Mouse (Mus musculus) olfactory bulb, adult 2 months (tissue): ENCODE data around the gene Gm10563. TPM values are rescaled to one million over a fixed set of nuclear protein-coding genes. Genes with fewer than 3 reads are reported as not detected.

Source experiments
- H3K27ac ChIP-seq: fragments of 200-500 bp; 2 replicates; pipeline ENCODE4 v1.5.1; 2012; ENCODE audit warnings: low read depth, low read length; ENCODE audit not compliant: insufficient read depth
- H3K4me1 ChIP-seq: fragments of 200-500 bp; 2 replicates; pipeline ENCODE4 v1.6.1; 2012; ENCODE audit warnings: low read length; ENCODE audit not compliant: control insufficient read depth, insufficient read depth
- H3K4me3 ChIP-seq: fragments of 200-500 bp; 2 replicates; pipeline ENCODE4 v1.5.1; 2012; ENCODE audit warnings: mild to moderate bottlenecking, low read depth, low read length, moderate library complexity; ENCODE audit not compliant: insufficient read depth
- CTCF ChIP-seq: fragments of 200-500 bp; IDR thresholded peaks from 2 replicates; pipeline ENCODE4 v1.5.1; 2012; ENCODE audit warnings: low read depth, mild to moderate bottlenecking, low read length, moderate library complexity; ENCODE audit not compliant: insufficient read depth
- POLR2A ChIP-seq: fragments of 200-500 bp; IDR thresholded peaks from 2 replicates; pipeline ENCODE4 v1.6.1; 2012; ENCODE audit warnings: mild to moderate bottlenecking, low read depth, low read length, moderate library complexity; ENCODE audit not compliant: insufficient read depth
- WGBS: fragments of 180-500 bp; shearing (Covaris S2); methylation state at CpG from one replicate; pipeline ENCODE4 v1.1.7; 2018; 5-methylcytosine and 5-hydroxymethylcytosine counted together
- polyA plus RNA-seq: library from polyadenylated mRNA; stranded (reverse); fragments of >200 nt; gene quantifications from 2 replicates; pipeline ENCODE4 v1.2.4, GENCODE M21; 2012; ENCODE audit warnings: low replicate concordance; ENCODE audit not compliant: missing spikeins, insufficient read depth, insufficient read length

Gene Gm10563
- polyA plus RNA-seq, 1 experiment, result not detected

DNA sequence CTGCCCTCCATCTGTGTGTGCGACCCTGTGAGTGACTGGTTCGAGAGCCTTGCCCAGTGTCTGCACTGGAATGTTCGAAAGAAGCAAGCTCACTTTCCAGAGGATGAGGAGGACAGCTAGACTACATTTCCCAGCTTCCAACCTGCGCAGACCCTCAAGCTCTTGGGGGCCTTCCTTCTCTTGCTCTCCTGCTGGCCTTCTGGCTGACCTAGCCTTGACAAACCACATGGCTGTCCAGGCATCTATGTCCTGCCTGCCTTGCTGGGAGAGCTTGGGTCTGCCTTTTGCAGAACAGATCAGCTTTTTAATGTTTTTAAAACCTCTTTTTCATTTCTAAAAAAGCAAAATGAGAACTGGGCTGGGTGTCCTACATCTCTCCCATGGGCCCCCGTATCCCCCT, 55.9 kb downstream of the Gm10563 start:
- TF ChIP-seq CTCF (no peak), POLR2A (no peak)
- H3K4me3 ChIP-seq, result no peak overlapping the region
- WGBS, result 86% methylated on average over 5 of the region's 5 CpGs
- no peaks in the 10 kb centered on the region for H3K4me1 ChIP-seq
- no peak overlapping the region for H3K27ac ChIP-seq

DNA sequence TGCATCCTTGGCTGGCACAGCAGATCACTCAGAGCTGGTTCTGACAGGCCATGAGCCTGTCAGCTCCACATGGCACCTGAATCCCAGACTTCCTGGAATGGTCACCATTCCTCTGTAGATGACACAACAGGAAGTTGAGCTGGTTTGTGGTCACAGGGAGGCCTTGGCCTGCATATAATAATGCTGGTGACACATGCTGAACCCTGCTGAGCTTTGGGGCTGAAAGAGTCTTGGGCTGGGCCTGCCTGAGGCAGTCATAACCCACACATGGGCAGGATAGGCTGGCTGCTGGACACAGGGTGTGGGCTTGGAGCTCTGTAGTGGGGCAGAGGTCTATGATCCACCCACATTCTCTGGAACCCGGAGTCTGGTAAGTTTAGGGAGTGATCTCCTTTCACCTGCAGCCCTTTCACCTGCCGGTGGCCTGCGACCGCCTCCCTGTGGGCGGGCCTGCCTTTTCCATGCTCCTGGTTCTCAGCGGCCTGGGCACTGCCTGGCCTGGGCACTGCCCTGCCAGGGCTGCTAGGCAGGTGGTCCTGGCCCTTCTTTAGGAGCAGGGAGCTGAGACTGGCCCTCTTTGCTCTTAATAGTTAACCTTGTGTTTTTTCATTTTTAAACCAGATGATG, 62.8 kb downstream of the Gm10563 start:
- TF ChIP-seq POLR2A (no peak), CTCF (no peak)
- 88% methylated on average over 6 of the region's 6 CpGs for WGBS
- H3K4me3 ChIP-seq, result no peak overlapping the region
- no peaks in the 10 kb centered on the region for H3K4me1 ChIP-seq
- no peak overlapping the region for H3K27ac ChIP-seq

DNA sequence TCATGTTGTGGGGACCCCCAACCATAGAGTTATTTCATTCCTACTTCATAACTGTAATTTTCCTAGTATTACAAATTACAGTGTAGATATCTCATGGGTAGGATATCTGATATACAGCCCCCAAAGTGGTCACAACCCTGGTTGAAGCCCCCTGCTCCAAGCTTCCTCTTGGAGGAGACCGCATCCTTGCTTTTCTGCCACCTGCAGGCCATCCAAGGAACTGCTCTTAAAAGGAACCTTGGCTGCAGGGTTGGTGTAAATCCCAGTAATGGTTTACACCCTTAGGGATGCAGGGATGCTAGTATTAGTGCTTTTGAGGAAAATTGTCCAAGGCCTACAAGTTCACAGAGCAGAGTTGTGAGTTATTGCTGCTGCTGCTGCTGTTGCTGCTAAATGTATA, 64.8 kb downstream of the Gm10563 start:
- Histone ChIP-seq H3K4me3 (no peak overlapping the region), H3K4me1 (no peaks in the 10 kb centered on the region), H3K27ac (no peak overlapping the region)
- TF ChIP-seq CTCF (peak; percentile 70), POLR2A (no peak)
- WGBS, result 9% methylated on average over 1 of the region's 1 CpGs

DNA sequence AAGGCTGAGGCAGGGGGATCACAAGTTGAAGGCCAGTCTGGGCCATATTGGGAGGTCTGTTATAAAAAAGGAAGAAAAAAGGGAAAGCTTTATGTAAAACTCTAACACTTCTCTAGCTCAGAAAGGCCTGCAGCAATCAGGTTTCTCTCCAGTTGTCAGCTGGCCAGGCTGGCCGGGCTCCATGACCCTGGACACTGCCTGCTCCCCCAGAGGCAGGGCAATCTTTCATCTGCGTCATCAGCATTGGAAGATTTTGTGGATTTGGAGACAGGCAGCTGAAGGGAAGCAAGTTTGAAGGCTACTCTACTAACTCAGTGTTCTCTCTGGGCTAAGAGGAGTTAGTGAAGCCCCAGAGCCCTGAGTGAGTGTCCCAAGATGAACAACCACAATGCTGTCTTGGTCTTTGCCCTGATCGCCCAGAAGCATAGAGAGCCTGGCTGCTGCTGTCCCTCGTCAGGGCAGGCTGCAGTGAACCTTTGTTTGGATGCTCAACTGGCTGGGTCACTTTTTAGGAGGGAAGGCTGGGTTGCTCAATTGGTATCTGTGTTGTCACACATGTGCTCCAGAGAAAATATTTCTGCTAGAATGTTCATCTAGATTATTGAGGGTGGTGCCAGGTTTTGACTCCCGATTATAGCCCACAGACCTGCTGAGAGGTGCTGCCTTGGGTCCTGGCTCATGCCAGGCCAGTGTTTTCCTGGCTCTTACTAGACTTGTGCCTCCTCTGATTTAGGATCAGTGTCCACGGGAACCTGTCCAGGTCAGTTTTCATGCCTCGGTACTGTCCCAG, 66.7 kb downstream of the Gm10563 start:
- H3K27ac ChIP-seq, result no peak overlapping the region
- no peak overlapping the region for H3K4me3 ChIP-seq
- no peak for TF ChIP-seq CTCF
- no peak for TF ChIP-seq POLR2A
- H3K4me1 ChIP-seq, result no peaks in the 10 kb centered on the region
- 79% methylated on average over 7 of the region's 7 CpGs for WGBS

DNA sequence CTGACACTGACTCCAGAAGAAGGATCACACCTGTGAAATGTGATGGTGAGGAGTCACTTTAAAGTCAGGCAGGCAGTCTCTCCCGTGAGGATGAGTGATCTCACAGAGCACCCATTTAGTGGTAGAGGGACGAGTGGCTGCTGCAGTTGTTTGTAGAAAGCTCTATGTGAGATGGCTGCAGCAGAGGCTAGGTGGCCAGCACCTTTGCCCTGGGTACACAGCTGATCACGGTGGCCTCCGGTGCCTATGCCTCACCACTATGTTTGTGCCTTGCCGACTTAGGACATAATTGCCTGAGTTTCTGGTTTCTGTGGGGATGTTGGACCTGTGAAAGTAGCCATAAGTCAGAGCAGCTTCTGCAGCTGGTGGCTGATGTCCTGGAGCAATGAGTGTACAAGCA, 67.5 kb downstream of the Gm10563 start:
- 87% methylated on average over 5 of the region's 5 CpGs for WGBS
- Histone ChIP-seq H3K4me1 (0 out of 2 replicates have a peak, but pooled peaks cover 2% of the 10 kb centered on the region), H3K27ac (no peak overlapping the region), H3K4me3 (no peak overlapping the region)
- TF ChIP-seq POLR2A (no peak), CTCF (no peak)

DNA sequence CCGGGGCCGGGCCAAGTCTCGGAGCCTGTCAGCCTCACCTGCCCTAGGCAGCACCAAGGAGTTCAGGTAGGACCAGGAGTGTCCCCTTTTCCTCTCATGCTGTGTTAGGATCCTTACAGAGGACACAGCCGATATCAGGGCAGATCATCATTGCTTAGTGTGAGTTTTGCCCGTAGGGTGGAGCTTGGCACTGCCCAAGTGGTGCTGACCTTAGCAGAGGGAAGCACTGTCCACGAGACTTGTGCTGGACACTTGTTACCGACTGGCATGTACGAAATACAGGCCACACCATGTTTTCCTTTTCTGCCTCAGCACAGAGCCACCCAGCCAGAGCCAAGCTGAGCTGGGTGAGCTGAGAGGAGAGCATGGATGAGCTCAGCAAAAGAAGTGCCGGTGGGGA, 68.1 kb downstream of the Gm10563 start:
- WGBS, result 89% methylated on average over 9 of the region's 9 CpGs
- 0 out of 2 replicates have a peak, but pooled peaks cover 2% of the 10 kb centered on the region for H3K4me1 ChIP-seq

DNA sequence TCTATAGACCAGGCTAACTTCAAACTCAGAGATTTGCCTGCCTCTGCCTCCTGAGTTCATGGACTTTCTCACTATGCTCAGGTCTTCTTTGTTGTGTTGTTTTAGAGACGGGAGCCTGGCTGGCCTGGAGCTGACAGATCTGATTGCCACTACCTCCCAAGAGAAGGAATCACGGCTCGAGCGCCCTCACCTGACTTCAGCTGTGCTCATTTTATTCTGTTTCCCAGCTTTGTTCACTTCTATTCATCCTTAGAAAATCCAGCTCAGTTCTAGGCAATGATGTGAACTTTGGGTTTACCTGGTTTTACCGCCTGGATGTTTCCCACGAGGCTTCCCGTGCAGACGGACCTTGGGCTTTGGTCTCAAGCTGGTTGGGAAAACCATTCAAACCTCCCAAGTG, 69.7 kb downstream of the Gm10563 start:
- TF ChIP-seq CTCF, result no peak
- TF ChIP-seq POLR2A, result no peak
- Histone ChIP-seq H3K4me1 (peaks cover 5% of the 10 kb centered on the region), H3K27ac (no peak overlapping the region), H3K4me3 (no peak overlapping the region)
- 81% methylated on average over 8 of the region's 8 CpGs for WGBS

More for the DNA sequence above, 68.1 kb downstream of the Gm10563 start:
- no peak for TF ChIP-seq POLR2A
- no peak for TF ChIP-seq CTCF
- H3K4me3 ChIP-seq, result no peak overlapping the region
- H3K27ac ChIP-seq, result no peak overlapping the region

DNA sequence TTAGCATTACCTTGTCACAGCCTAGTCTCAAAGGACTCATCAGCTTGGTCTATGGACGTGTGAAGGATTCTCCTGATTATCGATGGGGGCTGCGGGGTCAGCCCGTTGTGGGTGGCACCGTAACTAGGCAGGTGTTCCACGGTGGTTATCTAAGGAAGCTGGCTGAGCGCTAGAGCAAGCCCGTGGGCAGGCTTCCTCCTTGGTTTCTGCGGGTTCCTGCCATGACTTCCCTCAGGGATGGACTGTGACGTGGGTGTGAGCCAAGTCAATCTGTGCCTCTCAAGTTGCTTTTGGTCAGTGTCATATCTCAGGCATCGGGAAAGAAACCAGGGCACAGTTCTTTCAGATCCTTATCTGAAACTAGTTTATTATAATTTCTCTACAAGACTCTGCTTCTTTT, 70.3 kb downstream of the Gm10563 start:
- Histone ChIP-seq H3K4me1 (peaks cover 5% of the 10 kb centered on the region), H3K27ac (no peak overlapping the region), H3K4me3 (no peak overlapping the region)
- TF ChIP-seq CTCF (no peak), POLR2A (no peak)
- WGBS, result 81% methylated on average over 11 of the region's 11 CpGs

DNA sequence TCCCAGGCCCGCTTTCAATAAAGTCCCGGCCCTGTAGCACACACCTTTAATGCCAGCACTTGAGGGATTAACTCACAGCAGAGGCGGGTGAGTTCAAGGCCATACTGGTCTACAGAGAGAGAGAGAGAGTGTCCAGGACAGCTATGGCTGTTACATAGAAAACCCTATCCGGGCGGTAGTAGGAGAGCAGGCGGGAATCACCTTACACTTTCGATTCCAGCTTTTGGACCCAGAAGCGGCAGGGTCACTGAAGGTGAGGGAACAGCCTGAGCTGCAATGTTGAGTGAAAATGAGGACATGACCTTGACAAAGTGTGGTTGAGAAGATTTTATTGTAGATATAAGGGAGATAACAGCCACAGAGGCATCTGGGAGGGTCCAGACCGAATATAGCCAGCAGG, 71.3 kb downstream of the Gm10563 start:
- Histone ChIP-seq H3K4me1 (peaks cover 5% of the 10 kb centered on the region), H3K27ac (no peak overlapping the region), H3K4me3 (no peak overlapping the region)
- 96% methylated on average over 9 of the region's 9 CpGs for WGBS
- no peak for TF ChIP-seq CTCF
- no peak for TF ChIP-seq POLR2A

DNA sequence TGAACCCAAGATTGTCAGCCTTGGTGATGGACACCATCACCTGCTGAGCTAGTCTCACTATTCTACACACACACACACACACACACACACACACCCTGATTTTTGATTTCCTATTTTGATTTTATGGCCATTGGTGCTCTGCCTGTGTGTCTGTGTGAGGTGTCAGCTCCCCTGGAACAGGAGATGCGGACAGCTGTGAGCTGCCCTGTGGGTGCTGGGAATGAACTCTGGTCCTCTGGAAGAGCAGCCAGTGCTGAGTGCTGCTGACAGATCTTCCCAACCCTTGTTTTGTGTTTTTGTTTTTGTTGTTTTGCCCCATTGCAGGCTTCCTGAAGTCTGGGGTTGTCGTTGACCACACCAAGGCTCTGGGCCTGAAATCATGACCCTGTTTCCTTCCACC, 72.1 kb downstream of the Gm10563 start:
- TF ChIP-seq CTCF (no peak), POLR2A (no peak)
- peaks cover 5% of the 10 kb centered on the region for H3K4me1 ChIP-seq
- no peak overlapping the region for H3K4me3 ChIP-seq
- 91% methylated on average over 2 of the region's 2 CpGs for WGBS
- no peak overlapping the region for H3K27ac ChIP-seq
